Mouse (Mus musculus) mouse embryonic stem cell (cell line): Measurements from ENCODE around the gene Fbxl13.

Source experiments
- in situ Hi-C, 2 experiments: fragments of 300-500 bp; cut with MboI; formaldehyde crosslinking; loops; 1 replicate in 1 of 2; 3 replicates in 1 of 2; pipeline ENCODE4 v1.14.3; 2019 to 2020; ENCODE audit warnings: low sequenced_read_pairs in 2 of 2, low pct_unique_long_range_greater_than_20kb in 1 of 2, mixed read lengths in 1 of 2; ENCODE audit not compliant: unreplicated experiment in 1 of 2

Gene Fbxl13

DNA sequence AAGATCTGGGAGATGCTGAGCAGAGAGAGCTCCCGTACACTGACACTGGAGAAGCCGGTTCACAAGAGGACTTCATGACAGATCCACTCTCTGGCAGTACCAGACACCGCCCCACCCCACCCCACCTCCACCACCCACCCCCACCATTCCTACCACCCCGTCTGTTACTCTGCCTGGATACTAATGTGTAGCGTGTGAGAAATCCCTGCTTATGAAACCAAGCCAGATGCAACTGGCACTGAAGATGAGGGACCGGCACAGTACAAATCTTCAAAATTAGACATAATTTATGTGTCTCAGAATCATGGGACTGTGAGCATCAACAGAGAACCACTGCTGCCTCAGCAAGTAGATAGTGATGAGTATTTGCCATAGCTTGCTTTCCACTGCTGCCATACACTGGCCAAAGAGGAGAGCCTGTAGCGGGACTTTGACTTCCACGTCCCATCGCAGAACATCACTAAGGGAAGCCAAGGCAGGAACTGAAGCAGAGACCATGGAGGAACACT is 52.2 kb downstream of the Fbxl13 start:
- in situ Hi-C loops, result loop anchor here in 1 of 2 experiments (25.0 kb wide), 1 partner anchor 281 kb away; no protein-coding TSS in a partner anchor

DNA sequence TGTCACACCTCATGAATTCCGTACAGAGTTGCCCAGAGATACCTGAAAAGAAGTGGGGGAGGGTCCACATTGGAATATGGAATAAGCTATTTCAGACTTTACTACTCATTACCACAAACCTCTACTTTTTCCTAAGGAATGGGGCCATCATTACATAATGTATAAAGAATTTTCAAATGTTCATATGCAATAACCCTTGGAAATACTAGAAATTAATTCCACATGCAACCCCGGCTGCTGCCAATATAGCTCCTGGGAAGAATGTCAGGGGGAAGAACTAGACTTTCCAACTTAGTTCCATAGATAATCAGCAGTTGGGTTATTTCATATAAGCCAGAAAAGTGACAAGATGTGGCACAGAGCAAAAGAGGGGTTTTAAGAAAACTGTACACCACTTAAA is 53.3 kb downstream of the Fbxl13 start:
- in situ Hi-C loops, result loop anchor here in 1 of 2 experiments (25.0 kb wide), 1 partner anchor 280 kb away; no protein-coding TSS in a partner anchor

DNA sequence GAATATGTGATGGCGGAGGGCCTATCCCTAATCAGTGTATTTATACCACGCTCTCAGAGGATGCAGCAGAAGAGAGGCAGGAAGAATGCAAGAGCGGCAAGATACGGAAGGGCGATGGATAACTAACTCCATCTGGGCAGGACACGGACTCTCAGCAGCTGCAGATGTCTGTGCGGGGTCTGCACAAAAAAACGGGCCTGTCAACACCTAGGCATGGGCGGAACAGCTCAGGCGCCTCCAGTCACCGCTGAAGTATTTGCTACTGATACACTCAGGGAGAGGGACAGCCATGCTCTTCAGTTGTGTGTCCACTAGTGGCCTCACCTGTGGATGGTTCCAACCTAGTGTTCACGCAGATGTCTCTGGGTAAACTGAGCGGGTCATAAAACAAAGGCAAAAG is 57.2 kb downstream of the Fbxl13 start:
- in situ Hi-C loops, result loop anchor here (5.0 to 25.0 kb wide), 2 partner anchors 276 to 326 kb away; no protein-coding TSS in a partner anchor

DNA sequence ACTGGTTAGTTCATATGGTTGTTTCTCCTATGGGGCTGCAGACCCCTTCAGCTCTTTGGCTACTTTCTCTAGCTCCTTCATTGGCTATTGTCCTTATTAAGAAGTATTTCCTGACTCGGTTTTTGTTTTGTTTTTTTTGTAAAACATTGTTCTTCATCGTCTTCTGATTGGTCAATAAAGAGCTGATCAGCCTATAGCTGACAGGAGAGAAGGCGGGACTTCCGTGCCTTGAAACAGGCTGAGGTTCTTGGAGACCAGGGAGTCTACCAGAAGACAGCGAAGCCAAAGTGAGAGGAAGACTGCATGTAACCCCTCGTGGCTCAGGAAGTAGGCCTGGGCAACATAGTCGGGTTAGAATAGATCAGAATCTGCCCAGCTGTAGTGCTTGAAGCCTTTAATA is 57.8 kb downstream of the Fbxl13 start:
- in situ Hi-C loops, result loop anchor here (5.0 to 25.0 kb wide), 2 partner anchors 275 to 325 kb away; no protein-coding TSS in a partner anchor

DNA sequence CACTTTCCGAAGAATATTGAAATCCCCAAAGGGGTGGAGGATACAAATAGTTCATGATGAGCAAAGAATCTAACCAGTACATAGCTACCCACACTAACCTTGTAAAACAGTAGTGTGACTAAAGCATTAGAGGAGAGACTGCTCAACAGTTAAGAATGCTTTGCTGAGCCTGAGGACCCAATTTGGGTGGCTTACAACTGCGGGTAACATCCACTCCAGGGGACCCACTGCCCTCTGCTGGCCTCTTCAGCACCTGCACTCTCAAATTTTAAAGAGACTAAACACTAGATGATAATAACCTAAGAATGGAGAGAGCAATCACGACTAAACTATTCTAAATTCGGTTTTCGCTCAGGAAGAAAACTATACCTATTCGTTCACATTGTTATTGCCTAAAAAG is 58.7 kb downstream of the Fbxl13 start:
- in situ Hi-C loops, result loop anchor here (5.0 to 25.0 kb wide), 2 partner anchors 274 to 324 kb away; no protein-coding TSS in a partner anchor

DNA sequence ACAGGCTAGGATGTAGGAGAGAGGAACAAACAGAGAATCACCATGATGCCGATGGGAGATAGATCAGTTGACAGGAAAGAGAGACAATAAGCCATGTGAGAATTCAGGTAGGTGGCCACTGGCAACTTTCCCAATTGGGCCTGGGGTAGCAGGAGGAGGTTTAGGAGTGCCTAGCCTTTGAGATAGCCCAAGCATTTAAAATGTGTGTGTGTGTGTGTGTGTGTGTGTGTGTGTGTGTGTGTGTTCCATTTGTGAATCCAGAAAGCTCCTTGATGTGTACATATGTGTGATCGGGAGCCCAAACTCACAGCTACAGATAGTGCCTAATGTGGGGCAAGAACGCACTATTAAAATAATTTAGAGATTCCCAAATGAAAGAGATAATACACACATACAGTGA is 67.3 kb downstream of the Fbxl13 start:
- in situ Hi-C loops, result loop anchor here in 1 of 2 experiments (25.0 kb wide), 1 partner anchor 266 kb away; no protein-coding TSS in a partner anchor

DNA sequence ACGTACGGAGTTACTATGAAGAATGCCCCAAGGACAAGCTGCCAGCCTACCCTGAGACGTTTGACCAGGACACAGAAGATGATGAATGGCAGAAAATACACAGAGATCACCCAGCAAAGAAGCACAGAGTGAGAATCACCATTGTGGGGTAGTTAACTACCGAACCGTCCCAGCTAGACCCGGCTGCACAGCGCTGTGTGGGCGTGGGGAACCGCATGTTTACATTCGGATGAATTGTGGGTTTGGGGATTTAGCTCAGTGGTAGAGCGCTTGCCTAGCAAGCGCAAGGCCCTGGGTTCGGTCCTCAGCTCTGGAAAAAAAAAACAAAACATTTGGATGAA is 70.3 kb downstream of the Fbxl13 start:
- in situ Hi-C loops, result loop anchor here in 1 of 2 experiments (25.0 kb wide), 1 partner anchor 263 kb away; no protein-coding TSS in a partner anchor

DNA sequence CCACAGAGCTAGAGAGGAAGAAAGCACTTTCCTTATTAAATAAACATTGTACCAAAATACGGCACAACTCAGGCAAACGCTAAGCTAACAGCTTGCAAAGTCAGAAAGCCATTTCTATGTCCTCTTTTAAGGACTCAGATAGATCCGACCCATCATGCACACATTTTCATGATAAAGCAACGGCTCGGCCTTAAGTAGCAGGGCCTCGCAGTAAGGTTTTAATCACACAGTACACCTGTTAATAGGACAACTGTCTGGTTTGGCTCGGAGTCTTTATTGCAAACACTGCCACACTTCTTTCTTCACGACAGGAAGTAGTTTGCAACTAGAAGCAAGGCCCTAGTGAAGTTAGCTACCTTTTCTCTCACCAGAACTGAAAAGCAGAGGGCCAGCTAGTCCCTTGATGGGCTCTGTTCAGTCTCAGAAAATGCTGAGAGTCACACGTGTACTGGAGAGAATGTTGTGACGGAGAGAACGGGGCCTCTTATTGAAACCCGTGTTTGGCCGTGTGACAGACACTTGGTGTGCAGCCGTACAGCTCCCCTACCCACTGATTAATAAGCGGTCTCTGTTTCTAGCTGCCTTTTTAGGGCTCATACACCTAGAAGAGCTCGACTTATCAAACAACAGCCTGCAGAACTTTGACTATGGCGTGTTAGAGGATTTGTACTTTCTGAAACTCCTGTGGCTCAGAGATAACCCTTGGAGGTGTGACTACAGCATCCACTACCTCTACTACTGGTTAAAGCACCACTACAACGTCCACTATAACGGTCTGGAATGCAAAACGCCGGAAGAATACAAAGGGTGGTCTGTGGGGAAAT is 70.8 kb downstream of the Fbxl13 start:
- in situ Hi-C loops, result loop anchor here in 1 of 2 experiments (25.0 kb wide), 1 partner anchor 262 kb away; no protein-coding TSS in a partner anchor

DNA sequence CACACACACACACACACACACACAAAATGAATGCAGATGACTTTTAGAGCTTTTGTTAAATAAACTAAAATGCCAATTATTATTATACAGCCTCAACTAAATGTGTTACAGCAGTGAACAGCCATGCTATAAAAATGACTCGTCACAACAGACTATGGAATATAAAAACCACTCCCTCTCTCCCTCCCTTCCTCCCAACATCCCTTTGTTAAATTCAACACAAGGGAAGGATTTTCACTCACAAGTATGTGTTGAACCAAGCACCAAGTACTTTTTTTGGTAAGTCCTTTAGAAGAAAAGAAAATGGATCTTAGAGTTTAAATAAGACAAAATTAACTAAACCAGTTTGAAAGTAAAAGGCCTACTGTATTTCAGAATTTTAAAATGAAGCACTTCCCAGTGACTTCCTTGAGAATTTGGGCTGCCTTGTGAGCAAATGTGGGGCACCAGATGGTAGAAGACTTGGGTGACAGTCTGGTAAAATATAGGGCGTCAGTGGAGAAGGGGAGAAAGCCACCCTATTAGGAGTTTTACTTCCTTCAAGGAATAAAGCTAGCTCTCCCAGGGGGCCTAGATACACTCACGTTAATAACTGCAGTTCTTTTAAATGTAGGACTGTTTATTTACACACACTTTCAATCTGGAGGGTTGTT is 72.5 kb downstream of the Fbxl13 start:
- in situ Hi-C loops, result no loop called here

DNA sequence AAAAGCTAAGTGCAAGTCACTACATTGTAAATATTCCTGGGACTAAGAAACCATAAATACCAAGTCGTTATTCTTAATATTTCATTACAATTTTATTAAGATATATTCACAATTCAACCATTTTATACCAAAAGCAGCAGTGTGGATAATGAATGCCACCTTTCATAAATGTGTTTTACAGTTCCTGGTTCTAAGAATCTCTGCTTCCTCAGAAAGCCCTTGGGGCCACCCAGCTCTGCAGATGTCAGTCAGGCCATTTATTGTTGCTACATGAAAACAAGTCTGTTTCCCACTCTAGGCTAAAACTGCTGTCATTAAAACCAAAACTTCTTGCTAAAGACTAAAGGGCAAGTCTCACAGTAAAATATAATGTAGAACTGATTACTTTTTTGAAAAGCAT is 77.7 kb downstream of the Fbxl13 start:
- in situ Hi-C loops, result no loop called here

DNA sequence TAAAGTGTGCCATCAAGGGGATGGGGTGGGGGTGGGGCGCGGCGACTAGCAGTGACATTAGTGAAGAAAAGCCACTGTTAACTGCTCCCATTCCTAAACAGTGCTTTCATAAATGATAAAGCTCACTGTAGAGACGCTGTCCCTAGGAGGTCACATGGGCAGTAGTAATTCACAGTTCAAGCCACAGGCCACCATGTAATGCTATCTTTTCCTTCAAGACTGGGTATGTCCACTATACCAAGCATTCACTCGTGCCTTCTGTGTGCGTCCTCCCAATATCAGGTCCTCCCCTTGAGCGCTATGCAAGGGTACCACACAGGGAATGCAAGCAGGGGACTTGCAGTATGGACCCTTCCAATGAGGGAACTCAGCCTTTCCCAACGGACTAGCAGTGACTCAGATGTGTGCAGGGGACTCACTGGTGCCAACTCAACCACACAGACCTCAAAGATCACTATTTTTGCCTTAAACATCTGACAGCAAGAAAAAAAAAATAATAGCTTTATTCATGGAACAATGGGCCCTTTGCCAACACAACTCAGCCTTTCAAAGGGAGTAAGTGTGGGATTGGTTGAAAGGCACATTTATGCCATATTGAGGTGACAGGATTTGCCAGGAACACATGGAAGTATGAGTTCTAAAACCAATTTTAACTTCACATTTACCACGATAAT is 79.9 kb downstream of the Fbxl13 start:
- in situ Hi-C loops, result no loop called here

DNA sequence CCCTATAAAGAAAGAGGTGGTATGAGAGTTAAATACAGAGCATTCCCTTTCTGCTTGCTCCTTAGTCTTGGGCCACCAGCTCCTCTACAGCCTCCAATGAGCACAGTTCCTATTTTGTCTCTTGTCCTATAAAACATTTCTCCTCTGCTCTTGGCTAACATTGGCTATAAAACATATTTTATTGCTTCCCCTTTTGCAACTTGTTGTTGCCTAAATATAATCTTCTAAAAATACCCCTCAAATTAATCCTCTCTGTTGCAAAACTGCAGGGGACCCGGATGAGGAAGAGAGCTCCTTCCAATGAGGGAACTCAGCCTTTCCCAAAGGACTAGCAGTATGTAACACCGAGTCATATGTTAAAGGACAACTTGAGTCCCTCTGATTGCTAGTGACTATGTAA is 81.5 kb downstream of the Fbxl13 start:
- in situ Hi-C loops, result no loop called here

DNA sequence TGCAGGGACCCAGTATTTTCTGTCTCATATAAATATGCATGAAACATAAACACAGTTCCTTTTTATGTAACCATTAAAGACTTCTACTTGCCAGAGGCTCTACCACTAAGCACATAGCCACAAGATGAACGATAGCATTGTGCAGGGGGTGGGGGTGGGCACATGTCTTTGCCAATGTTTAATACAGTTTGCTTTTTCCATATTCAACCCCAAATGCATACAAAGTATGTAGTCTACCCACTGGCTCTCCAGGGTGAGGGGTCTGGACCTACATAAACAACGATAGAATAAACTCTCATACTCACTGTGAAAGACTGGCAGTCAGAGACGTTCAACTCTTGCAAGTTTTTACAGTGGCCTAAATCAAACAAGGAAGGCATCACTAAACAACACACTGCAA is 88.9 kb downstream of the Fbxl13 start:
- in situ Hi-C loops, result no loop called here

DNA sequence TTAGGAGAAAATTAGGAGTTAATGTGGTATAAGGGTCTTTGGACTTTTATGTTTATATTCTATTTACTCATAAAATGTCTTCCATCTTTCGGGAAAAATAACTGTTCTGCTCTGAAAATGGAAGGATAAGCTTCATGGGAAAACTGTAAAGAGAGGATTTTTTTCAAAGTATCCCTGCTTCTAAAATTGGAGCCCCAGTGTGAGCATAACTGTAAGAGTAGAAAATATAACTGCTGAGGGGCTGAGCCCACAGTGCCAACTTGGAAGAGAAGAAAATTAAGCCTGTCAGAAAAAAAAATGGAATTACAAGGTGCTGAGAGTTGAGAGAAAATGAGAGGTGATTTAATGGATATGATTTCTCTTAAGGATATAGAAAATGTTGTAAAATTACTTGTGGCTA is 90.7 kb downstream of the Fbxl13 start:
- in situ Hi-C loops, result no loop called here

DNA sequence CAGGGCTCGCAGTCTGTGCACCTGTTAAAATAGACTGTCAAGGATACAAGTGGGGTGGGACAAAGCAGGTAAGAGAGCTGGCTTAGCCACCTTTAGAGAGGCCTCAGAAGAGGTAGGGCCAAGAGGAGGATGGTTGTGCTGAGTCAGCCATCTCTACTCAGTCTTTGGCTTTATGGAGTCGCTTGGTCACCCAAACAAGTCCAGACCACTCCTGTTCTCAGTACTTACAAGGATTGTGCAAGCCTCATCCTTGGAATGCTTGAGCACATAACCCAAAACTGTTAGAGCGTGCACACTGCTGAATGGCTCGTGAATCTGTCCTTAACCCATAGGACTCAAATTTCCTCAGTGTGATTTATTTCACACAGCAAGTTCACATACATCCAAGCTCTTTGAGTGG is 91.7 kb downstream of the Fbxl13 start:
- in situ Hi-C loops, result no loop called here

DNA sequence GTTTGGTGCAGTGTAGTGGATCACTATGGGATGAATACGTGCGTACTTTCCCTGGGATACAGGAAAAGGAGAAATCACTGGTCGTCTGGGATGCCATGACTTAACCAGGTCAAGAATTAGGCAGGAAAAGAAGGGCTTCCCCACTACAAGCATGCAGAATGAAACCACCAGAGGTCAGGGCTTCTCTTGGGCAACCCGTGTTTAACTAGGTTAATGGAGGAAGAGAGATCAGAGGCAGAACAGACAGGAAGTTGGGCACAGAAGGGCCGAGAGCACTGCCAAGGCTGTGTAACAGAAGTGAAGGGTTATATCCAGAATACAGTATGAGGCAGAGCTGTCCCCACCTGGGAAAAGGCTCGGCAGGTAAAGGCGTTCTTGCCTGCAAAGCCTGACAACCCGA is 98.4 kb downstream of the Fbxl13 start:
- in situ Hi-C loops, result no loop called here

DNA sequence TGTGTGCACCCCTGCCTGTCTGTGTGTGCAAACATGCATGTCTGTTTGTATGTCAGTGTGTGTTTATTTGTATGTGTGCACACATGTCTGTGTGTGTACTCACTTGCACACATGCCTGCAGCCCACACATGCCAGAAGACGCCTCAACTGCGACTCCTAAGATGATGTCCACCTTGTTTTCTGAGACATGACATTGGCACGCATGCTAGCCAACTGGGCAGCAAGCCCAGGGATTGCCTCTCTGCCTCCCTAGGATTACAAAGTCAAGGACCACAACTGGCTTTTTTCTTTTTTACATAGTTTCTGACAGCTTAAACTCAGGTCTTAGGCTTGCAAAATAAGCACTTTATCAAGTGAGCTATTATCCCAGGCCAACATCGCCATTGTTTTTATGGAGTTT is 99.6 kb downstream of the Fbxl13 start:
- in situ Hi-C loops, result no loop called here

DNA sequence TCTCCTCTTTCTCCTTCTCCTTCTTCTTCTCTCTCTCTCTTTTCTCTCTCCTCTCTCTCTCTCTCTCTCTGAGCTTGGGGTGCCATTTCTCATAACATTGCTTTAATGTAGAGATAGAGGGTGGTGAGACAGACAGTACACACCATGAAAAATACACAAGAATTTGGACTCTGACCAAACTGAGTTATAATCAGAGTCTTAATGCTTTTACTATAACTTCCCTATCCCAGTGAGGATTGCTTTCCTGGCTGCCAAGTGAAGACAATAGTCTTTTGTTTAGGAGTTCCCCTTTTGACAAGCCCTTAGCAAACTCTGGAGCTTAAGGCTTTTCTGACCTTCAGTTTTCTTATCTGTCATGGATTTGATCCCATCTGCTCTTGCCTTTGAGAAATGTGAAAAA is 100.2 kb downstream of the Fbxl13 start:
- in situ Hi-C loops, result no loop called here

DNA sequence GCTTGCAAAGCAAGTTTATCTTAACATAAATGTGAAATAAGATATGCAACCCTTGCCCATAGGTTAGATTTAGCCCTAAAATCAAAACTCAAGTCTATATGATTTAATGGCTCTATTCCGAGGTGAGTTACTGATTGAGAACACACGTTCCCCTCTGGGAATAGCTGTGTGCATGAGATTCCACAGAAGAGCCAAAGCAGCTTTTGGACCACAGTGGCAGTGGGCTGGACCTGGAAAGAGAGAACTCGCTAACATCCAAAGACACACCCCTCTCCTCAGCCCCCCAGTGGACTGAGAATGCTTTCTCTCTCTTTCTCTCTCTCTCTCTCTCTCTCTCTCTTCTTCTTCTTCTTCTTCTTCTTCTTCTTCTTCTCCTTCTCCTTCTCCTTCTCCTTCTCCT is 100.6 kb downstream of the Fbxl13 start:
- in situ Hi-C loops, result no loop called here
